Mouse (Mus musculus): ENCODE measurements at regions not wholly inside any gene's neighbourhood (a gene's known extent, or its start where the extent isn't known, plus 50 kb on each side); places are given as distances from the start of the nearest gene placed in this dataset.

DNA sequence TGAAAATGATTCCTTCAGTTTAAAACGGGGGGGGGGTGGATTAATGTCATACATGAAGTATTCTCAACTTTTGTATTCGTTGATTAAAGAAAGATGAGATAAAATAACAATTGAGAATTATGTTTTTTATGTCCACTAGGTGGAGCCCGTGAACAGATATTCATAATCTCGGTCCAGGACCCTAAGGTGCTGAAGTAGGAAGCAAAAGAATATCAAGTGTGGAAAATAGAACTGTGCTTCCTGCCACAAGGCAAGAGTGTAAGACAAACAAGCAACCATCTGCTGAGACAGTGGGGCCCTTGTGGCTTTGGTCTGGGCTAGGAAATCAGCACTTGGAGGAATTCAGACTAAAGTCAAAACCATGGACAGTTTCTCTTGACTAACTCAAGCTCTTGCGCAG, 50.9 kb upstream of the Kap start:
- H3K9ac ChIP-seq (ENCODE audit: low read length), result no peak overlapping the region
- WGBS, result 25% methylated on average over 5 of the region's 5 CpGs
- ATAC-seq (ENCODE audit: insufficient read depth, low FRiP score), result no peak
- no peak overlapping the region for H3K4me3 ChIP-seq (replicated peaks; ENCODE audit: low read length)
- H3K4me2 ChIP-seq (ENCODE audit: low read depth, low read length), result no peak overlapping the region
- no peaks in the 10 kb centered on the region for H3K4me1 ChIP-seq (ENCODE audit: control insufficient read depth, insufficient read depth, low read length)
- H3K27ac ChIP-seq (ENCODE audit: low read length), result no peak overlapping the region
- H3K9me3 ChIP-seq (replicated peaks; ENCODE audit: control insufficient read depth, low read length), result no peaks in the 10 kb centered on the region
- H3K36me3 ChIP-seq (ENCODE audit: control insufficient read depth, insufficient read depth, low read length), result no peaks in the 10 kb centered on the region
- H3K27me3 ChIP-seq (ENCODE audit: control insufficient read depth, insufficient read depth, low read length), result no peaks in the 10 kb centered on the region

DNA sequence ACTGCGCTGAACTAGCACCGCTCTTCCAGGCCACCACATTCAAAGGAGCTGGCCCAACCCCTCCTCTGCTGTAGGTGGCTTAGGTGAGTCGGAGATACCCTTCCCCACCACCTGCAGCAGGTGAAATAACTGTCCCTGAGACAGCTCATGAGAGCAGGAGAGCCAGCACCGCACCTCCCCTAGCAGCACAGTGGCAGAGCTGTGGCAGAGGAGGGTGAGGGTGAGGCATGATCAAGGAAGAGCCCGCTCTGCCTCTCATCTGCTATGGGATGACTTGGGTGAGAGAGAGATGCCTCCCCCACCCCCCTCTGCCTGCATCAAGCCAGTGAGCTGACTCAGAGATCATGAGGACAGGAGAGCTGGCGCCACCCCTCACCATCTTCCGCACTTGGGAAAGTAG, 81.1 kb upstream of the Kap start:
- no peaks in the 10 kb centered on the region for H3K27me3 ChIP-seq (ENCODE audit: control insufficient read depth, insufficient read depth, low read length)
- no peaks in the 10 kb centered on the region for H3K36me3 ChIP-seq (ENCODE audit: control insufficient read depth, insufficient read depth, low read length)
- WGBS, result 87% methylated on average over 7 of the region's 7 CpGs
- H3K9ac ChIP-seq (ENCODE audit: low read length), result no peak overlapping the region
- H3K4me1 ChIP-seq (ENCODE audit: control insufficient read depth, insufficient read depth, low read length), result no peaks in the 10 kb centered on the region
- H3K4me2 ChIP-seq (ENCODE audit: low read depth, low read length), result no peak overlapping the region
- H3K27ac ChIP-seq (ENCODE audit: low read length), result no peak overlapping the region
- H3K4me3 ChIP-seq (replicated peaks; ENCODE audit: low read length), result no peak overlapping the region
- ATAC-seq (ENCODE audit: insufficient read depth, low FRiP score), result no peak
- no peaks in the 10 kb centered on the region for H3K9me3 ChIP-seq (replicated peaks; ENCODE audit: control insufficient read depth, low read length)

DNA sequence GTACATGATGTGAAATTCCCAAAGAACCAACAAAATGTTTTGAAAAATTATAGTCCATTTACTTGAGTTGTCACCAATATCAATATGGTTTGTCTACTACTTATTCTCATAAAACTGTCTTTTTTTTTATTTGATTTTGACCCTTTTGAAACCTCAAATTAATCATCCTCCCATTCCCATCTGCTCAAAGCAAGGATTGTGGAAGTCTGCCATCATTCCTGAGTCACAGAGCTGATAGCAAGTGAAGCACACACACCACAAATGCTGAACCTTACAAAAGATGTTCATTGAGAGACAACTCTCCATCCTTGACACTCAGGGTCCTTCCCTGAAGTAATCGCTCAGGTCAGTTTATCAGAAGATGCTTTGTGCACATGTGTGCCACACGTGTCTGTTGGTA, 82.1 kb upstream of the Kap start:
- no peak for ATAC-seq (ENCODE audit: insufficient read depth, low FRiP score)
- no peaks in the 10 kb centered on the region for H3K9me3 ChIP-seq (replicated peaks; ENCODE audit: control insufficient read depth, low read length)

DNA sequence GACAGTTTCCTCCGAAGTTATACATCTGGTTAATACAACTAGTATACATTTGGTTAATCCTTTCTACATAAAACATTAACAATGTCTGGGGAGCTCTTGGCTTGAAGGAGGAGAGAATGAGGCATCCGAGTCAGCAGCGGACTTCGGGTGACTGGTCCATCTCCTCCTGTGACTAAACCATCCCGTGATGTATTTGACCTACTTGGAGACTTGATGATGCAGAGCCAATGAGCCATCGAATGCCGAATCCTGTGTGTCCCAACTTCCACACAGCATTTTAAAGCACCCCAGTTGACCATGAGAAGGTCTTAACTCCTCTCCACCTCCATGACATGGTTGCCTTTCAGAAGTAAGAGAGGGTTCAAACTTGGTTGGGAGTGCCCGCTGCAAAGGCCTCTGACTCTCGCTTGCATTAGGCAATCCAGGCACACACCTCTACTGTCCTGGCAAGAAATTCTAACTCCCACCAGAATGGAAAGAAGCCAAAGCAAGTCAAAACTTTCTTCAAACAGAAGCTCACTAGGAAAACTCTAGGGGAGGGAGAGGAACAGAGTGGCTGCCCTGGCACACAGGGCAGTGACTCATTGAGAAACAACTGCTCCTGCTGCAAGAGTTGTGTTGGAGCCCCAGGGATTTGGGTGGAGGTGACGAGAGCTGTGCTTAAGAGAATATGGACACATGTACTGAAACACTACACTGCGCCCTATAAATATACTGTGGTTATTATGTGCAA, 75.4 kb upstream of the Etv6 start:
- H3K27me3 ChIP-seq (ENCODE audit: control insufficient read depth, insufficient read depth, low read length), result no peaks in the 10 kb centered on the region
- 67% methylated on average over 11 of the region's 11 CpGs for WGBS
- H3K9ac ChIP-seq (ENCODE audit: low read length), result no peak overlapping the region
- no peak overlapping the region for H3K27ac ChIP-seq (ENCODE audit: low read length)
- H3K4me1 ChIP-seq (ENCODE audit: control insufficient read depth, insufficient read depth, low read length), result no peaks in the 10 kb centered on the region
- no peaks in the 10 kb centered on the region for H3K9me3 ChIP-seq (replicated peaks; ENCODE audit: control insufficient read depth, low read length)
- H3K4me3 ChIP-seq (replicated peaks; ENCODE audit: low read length), result no peak overlapping the region
- H3K36me3 ChIP-seq (ENCODE audit: control insufficient read depth, insufficient read depth, low read length), result no peaks in the 10 kb centered on the region
- no peak overlapping the region for H3K4me2 ChIP-seq (ENCODE audit: low read depth, low read length)
- no peak for ATAC-seq (ENCODE audit: insufficient read depth, low FRiP score)

More for the DNA sequence above, 82.1 kb upstream of the Kap start:
- Histone ChIP-seq H3K27ac (ENCODE audit: low read length) (no peak overlapping the region), H3K4me3 (replicated peaks; ENCODE audit: low read length) (no peak overlapping the region), H3K4me1 (ENCODE audit: control insufficient read depth, insufficient read depth, low read length) (no peaks in the 10 kb centered on the region), H3K36me3 (ENCODE audit: control insufficient read depth, insufficient read depth, low read length) (no peaks in the 10 kb centered on the region), H3K27me3 (ENCODE audit: control insufficient read depth, insufficient read depth, low read length) (no peaks in the 10 kb centered on the region), H3K4me2 (ENCODE audit: low read depth, low read length) (no peak overlapping the region), H3K9ac (ENCODE audit: low read length) (no peak overlapping the region)
- WGBS, result 81% methylated on average over 2 of the region's 2 CpGs

DNA sequence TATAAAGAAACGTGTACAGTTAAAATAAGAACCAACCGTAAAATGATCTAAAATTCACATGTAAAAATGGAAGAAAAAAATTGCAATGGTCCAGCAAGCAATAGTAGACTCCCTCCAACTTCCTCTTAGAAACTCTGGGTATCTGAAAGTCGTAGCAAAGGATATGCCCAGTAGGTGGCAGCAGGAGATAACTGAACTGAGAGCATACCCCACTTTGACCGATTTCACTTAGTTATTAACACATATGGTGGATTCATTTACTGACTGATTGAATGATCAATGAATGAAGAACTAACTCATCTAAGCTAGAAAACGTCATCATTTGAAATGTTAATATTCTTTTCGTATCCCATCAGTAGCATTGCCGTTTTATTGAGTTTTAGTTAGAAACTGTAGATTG, 74.8 kb upstream of the Etv6 start:
- 22% methylated on average over 7 of the region's 7 CpGs for WGBS
- ATAC-seq (ENCODE audit: insufficient read depth, low FRiP score), result no peak; the same call in 1 of the 2 replicates
- no peak overlapping the region for H3K4me3 ChIP-seq (replicated peaks; ENCODE audit: low read length)

DNA sequence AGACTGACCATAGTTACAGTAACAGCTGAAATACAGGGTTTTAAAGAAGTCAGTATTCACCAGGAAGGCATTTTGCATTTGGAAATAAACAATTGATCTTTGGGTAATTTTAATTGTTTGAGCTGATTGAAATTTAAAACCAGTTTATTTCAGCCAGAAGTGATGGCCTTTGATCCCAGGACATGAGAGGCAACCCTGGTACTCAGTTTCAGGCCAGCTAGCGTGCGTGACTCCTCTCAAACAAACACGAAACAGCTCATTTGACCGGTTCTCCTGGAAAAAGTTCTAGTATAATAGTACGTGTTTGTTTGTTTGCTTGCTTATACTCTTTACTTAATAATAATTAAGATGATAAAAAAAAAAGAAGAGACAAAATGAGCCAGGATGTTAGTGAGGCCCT, 72.9 kb upstream of the Etv6 start:
- H3K4me2 ChIP-seq (ENCODE audit: low read depth, low read length), result no peak overlapping the region
- ATAC-seq (ENCODE audit: insufficient read depth, low FRiP score), result no peak
- H3K4me3 ChIP-seq (replicated peaks; ENCODE audit: low read length), result no peak overlapping the region
- no peaks in the 10 kb centered on the region for H3K36me3 ChIP-seq (ENCODE audit: control insufficient read depth, insufficient read depth, low read length)
- H3K9ac ChIP-seq (ENCODE audit: low read length), result no peak overlapping the region
- H3K9me3 ChIP-seq (replicated peaks; ENCODE audit: control insufficient read depth, low read length), result no peaks in the 10 kb centered on the region
- no peaks in the 10 kb centered on the region for H3K27me3 ChIP-seq (ENCODE audit: control insufficient read depth, insufficient read depth, low read length)
- WGBS, result 78% methylated on average over 5 of the region's 5 CpGs
- H3K27ac ChIP-seq (ENCODE audit: low read length), result no peak overlapping the region
- H3K4me1 ChIP-seq (ENCODE audit: control insufficient read depth, insufficient read depth, low read length), result no peaks in the 10 kb centered on the region

More for the DNA sequence above, 74.8 kb upstream of the Etv6 start:
- no peaks in the 10 kb centered on the region for H3K9me3 ChIP-seq (replicated peaks; ENCODE audit: control insufficient read depth, low read length)
- H3K27ac ChIP-seq (ENCODE audit: low read length), result no peak overlapping the region
- no peaks in the 10 kb centered on the region for H3K4me1 ChIP-seq (ENCODE audit: control insufficient read depth, insufficient read depth, low read length)
- H3K36me3 ChIP-seq (ENCODE audit: control insufficient read depth, insufficient read depth, low read length), result no peaks in the 10 kb centered on the region
- no peak overlapping the region for H3K9ac ChIP-seq (ENCODE audit: low read length)
- no peak overlapping the region for H3K4me2 ChIP-seq (ENCODE audit: low read depth, low read length)
- no peaks in the 10 kb centered on the region for H3K27me3 ChIP-seq (ENCODE audit: control insufficient read depth, insufficient read depth, low read length)

DNA sequence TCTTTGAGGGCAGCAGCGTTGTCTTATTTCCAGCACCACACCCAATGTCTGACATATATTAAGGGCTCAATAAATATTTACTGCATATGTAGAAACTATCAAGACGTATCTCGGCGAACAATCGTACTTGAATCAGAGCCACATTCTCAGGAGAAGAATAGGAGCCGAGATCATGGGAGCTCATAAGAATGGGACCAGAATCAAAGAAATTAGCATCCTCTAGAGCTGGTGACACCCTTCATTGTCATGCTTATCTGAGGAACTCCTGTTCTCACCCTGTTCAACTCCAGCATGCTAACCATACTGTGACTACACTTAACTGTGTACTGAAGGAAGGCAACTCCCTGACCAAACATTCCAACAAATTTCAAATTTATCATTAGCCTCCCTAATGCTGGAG, 72.2 kb upstream of the Etv6 start:
- no peak for ATAC-seq (ENCODE audit: insufficient read depth, low FRiP score)
- H3K4me2 ChIP-seq (ENCODE audit: low read depth, low read length), result no peak overlapping the region
- 66% methylated on average over 6 of the region's 6 CpGs for WGBS
- H3K4me1 ChIP-seq (ENCODE audit: control insufficient read depth, insufficient read depth, low read length), result no peaks in the 10 kb centered on the region
- H3K9ac ChIP-seq (ENCODE audit: low read length), result no peak overlapping the region
- H3K4me3 ChIP-seq (replicated peaks; ENCODE audit: low read length), result no peak overlapping the region
- no peaks in the 10 kb centered on the region for H3K9me3 ChIP-seq (replicated peaks; ENCODE audit: control insufficient read depth, low read length)
- H3K27me3 ChIP-seq (ENCODE audit: control insufficient read depth, insufficient read depth, low read length), result no peaks in the 10 kb centered on the region
- no peak overlapping the region for H3K27ac ChIP-seq (ENCODE audit: low read length)
- no peaks in the 10 kb centered on the region for H3K36me3 ChIP-seq (ENCODE audit: control insufficient read depth, insufficient read depth, low read length)

DNA sequence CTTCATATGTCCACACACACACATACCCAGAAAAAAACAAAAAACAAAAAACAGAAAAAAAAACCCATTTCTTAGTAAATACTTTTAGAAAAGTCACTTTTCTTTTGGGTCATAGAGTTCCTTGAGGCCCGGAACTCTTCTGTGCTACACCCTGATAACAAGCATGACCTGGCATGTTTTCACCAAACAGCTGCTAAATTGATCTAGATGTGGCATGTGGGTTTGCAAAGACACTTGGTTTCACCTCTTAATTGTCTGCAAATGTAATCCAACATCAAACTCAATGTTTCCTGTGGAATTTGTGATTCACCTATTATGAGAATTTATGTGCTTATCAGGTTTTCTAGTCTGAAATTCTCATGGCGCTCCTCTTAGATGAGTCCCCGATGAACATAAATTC, 68.2 kb upstream of the Etv6 start:
- Histone ChIP-seq H3K4me3 (replicated peaks; ENCODE audit: low read length) (no peak overlapping the region), H3K27ac (ENCODE audit: low read length) (no peak overlapping the region), H3K4me1 (ENCODE audit: control insufficient read depth, insufficient read depth, low read length) (no peaks in the 10 kb centered on the region), H3K9me3 (replicated peaks; ENCODE audit: control insufficient read depth, low read length) (no peaks in the 10 kb centered on the region), H3K9ac (ENCODE audit: low read length) (no peak overlapping the region), H3K4me2 (ENCODE audit: low read depth, low read length) (no peak overlapping the region), H3K27me3 (ENCODE audit: control insufficient read depth, insufficient read depth, low read length) (no peaks in the 10 kb centered on the region), H3K36me3 (ENCODE audit: control insufficient read depth, insufficient read depth, low read length) (no peaks in the 10 kb centered on the region)
- no peak for ATAC-seq (ENCODE audit: insufficient read depth, low FRiP score)
- WGBS, result 72% methylated on average over 3 of the region's 3 CpGs

DNA sequence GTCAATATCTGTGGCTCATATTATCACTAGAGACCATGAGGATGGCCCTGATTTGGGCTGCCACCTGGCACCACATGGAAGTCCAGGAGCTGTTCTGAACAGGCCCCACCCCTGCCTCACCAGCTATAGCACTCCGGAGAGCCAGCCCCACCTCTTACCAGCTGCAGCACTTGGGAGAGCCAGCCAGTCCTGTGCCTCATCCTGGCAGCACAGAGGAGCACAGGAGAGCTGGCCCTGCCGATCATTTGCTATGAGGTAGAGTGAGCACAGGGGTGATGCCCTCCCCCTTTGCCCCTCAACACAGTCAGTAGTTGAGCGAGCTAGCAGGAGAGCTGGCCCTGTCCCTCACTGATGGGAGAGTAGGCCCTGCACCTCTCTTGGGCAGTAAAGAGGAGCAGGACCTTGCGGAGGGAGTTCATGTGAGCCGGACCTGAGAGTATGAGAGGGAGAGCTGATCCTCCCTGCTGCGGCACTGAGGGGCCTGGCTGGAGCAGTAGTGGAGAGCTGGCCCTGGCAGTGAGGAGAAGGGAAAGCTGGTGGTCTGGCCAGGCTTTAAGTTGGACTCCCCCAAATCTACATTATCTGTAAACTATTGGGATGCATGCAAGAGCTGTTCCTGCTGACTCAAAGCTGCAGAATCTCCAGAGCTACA, 63.3 kb upstream of the Etv6 start:
- Histone ChIP-seq H3K36me3 (ENCODE audit: control insufficient read depth, insufficient read depth, low read length) (no peaks in the 10 kb centered on the region), H3K27me3 (ENCODE audit: control insufficient read depth, insufficient read depth, low read length) (no peaks in the 10 kb centered on the region), H3K4me1 (ENCODE audit: control insufficient read depth, insufficient read depth, low read length) (no peaks in the 10 kb centered on the region), H3K9me3 (replicated peaks; ENCODE audit: control insufficient read depth, low read length) (no peaks in the 10 kb centered on the region), H3K4me2 (ENCODE audit: low read depth, low read length) (no peak overlapping the region), H3K27ac (ENCODE audit: low read length) (no peak overlapping the region), H3K9ac (ENCODE audit: low read length) (no peak overlapping the region), H3K4me3 (replicated peaks; ENCODE audit: low read length) (no peak overlapping the region)
- no peak for ATAC-seq (ENCODE audit: insufficient read depth, low FRiP score)
- 69% methylated on average over 6 of the region's 6 CpGs for WGBS

Data from stomach, embryonic 16.5 days (tissue).